ENCODE assay signal across 21 mouse cellular contexts in genomic region chr17:71682379-71682778, GRCm38 (mm10). TPM values are rescaled to one million over a fixed set of nuclear protein-coding genes. Genes with fewer than 3 reads are reported as not detected.
"Had no signal": no experiment of that assay in that cellular context is flagged by ENCODE, and none has a peak within 500 bp of the region (broad histone marks: within the 10 kb centered on the region; RNA-seq: fewer than 3 reads in every experiment).

No protein-coding gene starts in this region.

- H3K27ac ChIP-seq: liver, embryonic 12.5 days; liver, embryonic 14.5 days; midbrain, embryonic 10.5 days; midbrain, embryonic 12.5 days; neural tube, embryonic 13.5 days; neural tube, embryonic 15.5 days had no signal

- H3K4me2 ChIP-seq: liver, embryonic 12.5 days; lung, embryonic 14.5 days; midbrain, embryonic 12.5 days; neural tube, embryonic 13.5 days; neural tube, embryonic 15.5 days had no signal

- H3K4me1 ChIP-seq: liver, embryonic 12.5 days; neural tube, embryonic 13.5 days; neural tube, embryonic 15.5 days had no signal

- DNase-seq: lung, embryonic 14.5 days; midbrain, embryonic 14.5 days; right cerebral cortex, adult 18-20 months; right cerebral cortex, postnatal 25 days; right cerebral cortex, postnatal 4 days; spleen, adult 18-20 months; thymus, adult 18-20 months; thymus, postnatal 14 days; thymus, postnatal 36 days had no signal

- H3K36me3 ChIP-seq: liver, embryonic 12.5 days; midbrain, embryonic 10.5 days; midbrain, embryonic 12.5 days; neural tube, embryonic 13.5 days; neural tube, embryonic 15.5 days had no signal

- ATAC-seq: liver, embryonic 12.5 days; midbrain, embryonic 16.5 days had no signal

- H3K9ac ChIP-seq: liver, embryonic 12.5 days; liver, embryonic 14.5 days; lung, embryonic 14.5 days; midbrain, embryonic 12.5 days; neural tube, embryonic 13.5 days; neural tube, embryonic 15.5 days had no signal

- H3K9me3 ChIP-seq: liver, embryonic 12.5 days; midbrain, embryonic 10.5 days; midbrain, embryonic 12.5 days; neural tube, embryonic 13.5 days; neural tube, embryonic 15.5 days had no signal

- H3K4me3 ChIP-seq: liver, embryonic 12.5 days; midbrain, embryonic 10.5 days; midbrain, embryonic 12.5 days; myocyte; neural tube, embryonic 13.5 days; neural tube, embryonic 15.5 days had no signal

- H3K27me3 ChIP-seq: neural tube, embryonic 13.5 days; neural tube, embryonic 15.5 days had no signal

RNA-seq across cellular contexts. Expression of gene Togaram2, which starts 9.3 kb away (rescaled TPM):
- total RNA-seq: liver, adult 2 months; megakaryocyte, adult 5-6 weeks had no signal
- polyA plus RNA-seq: liver, adult 2 months; liver, embryonic 16.5 days; midbrain, embryonic 10.5 days; neural tube, embryonic 11.5 days had no signal
